Mouse (Mus musculus): Measurements from ENCODE around the gene Arhgdia. TPM values are rescaled to one million over a fixed set of nuclear protein-coding genes. Genes with fewer than 3 reads are reported as not detected.

The Arhgdia gene
- polyA plus RNA-seq, 1 experiment from 2014 or later = 621 TPM

GRCm38 (mm10) chr11:120608241-120609034 is 27.0 kb upstream of the Arhgdia start, which contains the start of gene Npb:
Gene Npb, plus strand, starts transcription at chr11:120608477.
- WGBS = 4% methylated on average over 45 of the region's 45 CpGs
- peak within 1 kb of the TSS; percentile 40 for H3K4me2 ChIP-seq (ENCODE audit: low read depth, low read length, severe bottlenecking)
- no peaks in the 10 kb centered on the region for H3K9me3 ChIP-seq (ENCODE audit: control insufficient read depth, low read length)
- H3K4me3 ChIP-seq (ENCODE audit: low read depth, low read length) = peak within 1 kb of the TSS; percentile 16; the same call in 1 of the 2 replicates
- no peak within 1 kb of the TSS for H3K27ac ChIP-seq (ENCODE audit: low read depth, low read length)
- H3K36me3 ChIP-seq (ENCODE audit: control insufficient read depth, insufficient read depth, low read length) = peaks cover under 1% of the 10 kb centered on the region; the same call in 1 of the 2 replicates
- H3K9ac ChIP-seq (ENCODE audit: low read length) = peak within 1 kb of the TSS; percentile 37
- ATAC-seq (replicated peaks; ENCODE audit: low FRiP score) = 0 out of 2 replicates have a peak, but pooled peaks have one; percentile 19
- peak; percentile 63 for DNase-seq (ENCODE audit: low spot score)
- peaks cover 2% of the 10 kb centered on the region; the same call in 1 of the 2 replicates for H3K4me1 ChIP-seq (replicated peaks; ENCODE audit: control insufficient read depth, insufficient read depth, low read length)
- H3K27me3 ChIP-seq (ENCODE audit: control insufficient read depth, insufficient read depth, low read length) = no peaks in the 10 kb centered on the region

- no peak overlapping the region for H3K4me2 ChIP-seq (ENCODE audit: low read depth, low read length, severe bottlenecking)
- H3K9me3 ChIP-seq (ENCODE audit: control insufficient read depth, low read length) = no peaks in the 10 kb centered on the region
- H3K4me1 ChIP-seq (replicated peaks; ENCODE audit: control insufficient read depth, insufficient read depth, low read length) = peaks cover 2% of the 10 kb centered on the region; the same call in 1 of the 2 replicates
- no peak for ATAC-seq (replicated peaks; ENCODE audit: low FRiP score)
- no peak for DNase-seq (ENCODE audit: low spot score)
- no peak overlapping the region for H3K27ac ChIP-seq (ENCODE audit: low read depth, low read length)
- no peak overlapping the region for H3K4me3 ChIP-seq (ENCODE audit: low read depth, low read length)
- 80% methylated on average over 4 of the region's 4 CpGs for WGBS
- H3K9ac ChIP-seq (ENCODE audit: low read length) = no peak overlapping the region
- H3K27me3 ChIP-seq (ENCODE audit: control insufficient read depth, insufficient read depth, low read length) = no peaks in the 10 kb centered on the region
- peaks cover 2% of the 10 kb centered on the region; the same call in 1 of the 2 replicates for H3K36me3 ChIP-seq (ENCODE audit: control insufficient read depth, insufficient read depth, low read length)
Measured at GRCm38 (mm10) chr11:120606764-120607163, 25.3 kb upstream of the Arhgdia start.

GRCm38 (mm10) chr11:120605667-120606066 is 24.2 kb upstream of the Arhgdia start:
- Histone ChIP-seq H3K27me3 (ENCODE audit: control insufficient read depth, insufficient read depth, low read length) (no peaks in the 10 kb centered on the region), H3K4me1 (replicated peaks; ENCODE audit: control insufficient read depth, insufficient read depth, low read length) (peaks cover 2% of the 10 kb centered on the region; the same call in 1 of the 2 replicates), H3K4me2 (ENCODE audit: low read depth, low read length, severe bottlenecking) (no peak overlapping the region), H3K9ac (ENCODE audit: low read length) (no peak overlapping the region), H3K27ac (ENCODE audit: low read depth, low read length) (no peak overlapping the region), H3K4me3 (ENCODE audit: low read depth, low read length) (no peak overlapping the region), H3K9me3 (ENCODE audit: control insufficient read depth, low read length) (no peaks in the 10 kb centered on the region), H3K36me3 (ENCODE audit: control insufficient read depth, insufficient read depth, low read length) (peaks cover 6% of the 10 kb centered on the region; the same call in 1 of the 2 replicates)
- DNase-seq (ENCODE audit: low spot score) (no peak), ATAC-seq (replicated peaks; ENCODE audit: low FRiP score) (no peak)
- 88% methylated on average over 7 of the region's 7 CpGs for WGBS

GRCm38 (mm10) chr11:120603545-120603944 is 22.1 kb upstream of the Arhgdia start:
- WGBS = 88% methylated on average over 2 of the region's 2 CpGs
- H3K36me3 ChIP-seq (ENCODE audit: control insufficient read depth, insufficient read depth, low read length) = peaks cover 6% of the 10 kb centered on the region; the same call in 1 of the 2 replicates
- no peak overlapping the region for H3K4me3 ChIP-seq (ENCODE audit: low read depth, low read length)
- H3K4me2 ChIP-seq (ENCODE audit: low read depth, low read length, severe bottlenecking) = no peak overlapping the region
- no peaks in the 10 kb centered on the region for H3K27me3 ChIP-seq (ENCODE audit: control insufficient read depth, insufficient read depth, low read length)
- H3K9ac ChIP-seq (ENCODE audit: low read length) = no peak overlapping the region
- ATAC-seq (replicated peaks; ENCODE audit: low FRiP score) = no peak
- DNase-seq (ENCODE audit: low spot score) = no peak
- peaks cover 6% of the 10 kb centered on the region; the same call in 1 of the 2 replicates for H3K4me1 ChIP-seq (replicated peaks; ENCODE audit: control insufficient read depth, insufficient read depth, low read length)
- no peaks in the 10 kb centered on the region for H3K9me3 ChIP-seq (ENCODE audit: control insufficient read depth, low read length)
- no peak overlapping the region for H3K27ac ChIP-seq (ENCODE audit: low read depth, low read length)

GRCm38 (mm10) chr11:120600716-120601115 is 19.3 kb upstream of the Arhgdia start:
- H3K4me3 ChIP-seq (ENCODE audit: low read depth, low read length) = no peak overlapping the region
- no peak overlapping the region for H3K27ac ChIP-seq (ENCODE audit: low read depth, low read length)
- no peak for DNase-seq (ENCODE audit: low spot score)
- WGBS = 98% methylated on average over 3 of the region's 3 CpGs
- H3K9ac ChIP-seq (ENCODE audit: low read length) = no peak overlapping the region
- no peak overlapping the region for H3K4me2 ChIP-seq (ENCODE audit: low read depth, low read length, severe bottlenecking)
- peaks cover 15% of the 10 kb centered on the region; the same call in 1 of the 2 replicates for H3K36me3 ChIP-seq (ENCODE audit: control insufficient read depth, insufficient read depth, low read length)
- no peaks in the 10 kb centered on the region for H3K9me3 ChIP-seq (ENCODE audit: control insufficient read depth, low read length)
- peaks cover 12% of the 10 kb centered on the region; the same call in 1 of the 2 replicates for H3K4me1 ChIP-seq (replicated peaks; ENCODE audit: control insufficient read depth, insufficient read depth, low read length)
- no peak for ATAC-seq (replicated peaks; ENCODE audit: low FRiP score)
- no peaks in the 10 kb centered on the region for H3K27me3 ChIP-seq (ENCODE audit: control insufficient read depth, insufficient read depth, low read length)

GRCm38 (mm10) chr11:120598990-120599549 is 17.6 kb upstream of the Arhgdia start:
- peaks cover 22% of the 10 kb centered on the region; the same call in 1 of the 2 replicates for H3K36me3 ChIP-seq (ENCODE audit: control insufficient read depth, insufficient read depth, low read length)
- peak overlapping the region; percentile 99 for H3K4me2 ChIP-seq (ENCODE audit: low read depth, low read length, severe bottlenecking)

GRCm38 (mm10) chr11:120598283-120598989 is 17.0 kb upstream of the Arhgdia start, which contains the start of the genes Alyref and Anapc11:
Gene Alyref, minus strand, starts transcription at chr11:120598365.
Gene Anapc11, plus strand, starts transcription at chr11:120598421.
- Histone ChIP-seq H3K9ac (ENCODE audit: low read length) (peak within 1 kb of the TSS; percentile 98), H3K4me2 (ENCODE audit: low read depth, low read length, severe bottlenecking) (peak within 1 kb of the TSS; percentile 99), H3K27me3 (ENCODE audit: control insufficient read depth, insufficient read depth, low read length) (no peaks in the 10 kb centered on the region), H3K36me3 (ENCODE audit: control insufficient read depth, insufficient read depth, low read length) (peaks cover 28% of the 10 kb centered on the region), H3K27ac (ENCODE audit: low read depth, low read length) (peak within 1 kb of the TSS; percentile 74), H3K4me3 (ENCODE audit: low read depth, low read length) (peak within 1 kb of the TSS; percentile 100), H3K9me3 (ENCODE audit: control insufficient read depth, low read length) (no peaks in the 10 kb centered on the region), H3K4me1 (replicated peaks; ENCODE audit: control insufficient read depth, insufficient read depth, low read length) (peaks cover 12% of the 10 kb centered on the region; the same call in 1 of the 2 replicates)
- under 1% methylated on average over 76 of the region's 88 CpGs for WGBS
- ATAC-seq (replicated peaks; ENCODE audit: low FRiP score) (peak; percentile 98), DNase-seq (ENCODE audit: low spot score) (peak; percentile 97)

More at GRCm38 (mm10) chr11:120598990-120599549, 17.6 kb upstream of the Arhgdia start:
- peaks cover 12% of the 10 kb centered on the region; the same call in 1 of the 2 replicates for H3K4me1 ChIP-seq (replicated peaks; ENCODE audit: control insufficient read depth, insufficient read depth, low read length)
- peak overlapping the region; percentile 71; the same call in 1 of the 2 replicates for H3K27ac ChIP-seq (ENCODE audit: low read depth, low read length)
- no peaks in the 10 kb centered on the region for H3K27me3 ChIP-seq (ENCODE audit: control insufficient read depth, insufficient read depth, low read length)
- 0 out of 2 replicates have a peak, but pooled peaks have one; percentile 14 for ATAC-seq (replicated peaks; ENCODE audit: low FRiP score)
- H3K4me3 ChIP-seq (ENCODE audit: low read depth, low read length) = peak overlapping the region; percentile 100
- no peak for DNase-seq (ENCODE audit: low spot score)
- 53% methylated on average over 17 of the region's 17 CpGs for WGBS
- peak overlapping the region; percentile 75 for H3K9ac ChIP-seq (ENCODE audit: low read length)
- no peaks in the 10 kb centered on the region for H3K9me3 ChIP-seq (ENCODE audit: control insufficient read depth, low read length)
